Mouse (Mus musculus) lung, postnatal 10 days (tissue): ENCODE data around the gene Zbtb16.

ENCODE experiments used
- DNase-seq: peaks from one replicate; pipeline ENCODE4 v3.0.0; 2021

Gene Zbtb16

DNA sequence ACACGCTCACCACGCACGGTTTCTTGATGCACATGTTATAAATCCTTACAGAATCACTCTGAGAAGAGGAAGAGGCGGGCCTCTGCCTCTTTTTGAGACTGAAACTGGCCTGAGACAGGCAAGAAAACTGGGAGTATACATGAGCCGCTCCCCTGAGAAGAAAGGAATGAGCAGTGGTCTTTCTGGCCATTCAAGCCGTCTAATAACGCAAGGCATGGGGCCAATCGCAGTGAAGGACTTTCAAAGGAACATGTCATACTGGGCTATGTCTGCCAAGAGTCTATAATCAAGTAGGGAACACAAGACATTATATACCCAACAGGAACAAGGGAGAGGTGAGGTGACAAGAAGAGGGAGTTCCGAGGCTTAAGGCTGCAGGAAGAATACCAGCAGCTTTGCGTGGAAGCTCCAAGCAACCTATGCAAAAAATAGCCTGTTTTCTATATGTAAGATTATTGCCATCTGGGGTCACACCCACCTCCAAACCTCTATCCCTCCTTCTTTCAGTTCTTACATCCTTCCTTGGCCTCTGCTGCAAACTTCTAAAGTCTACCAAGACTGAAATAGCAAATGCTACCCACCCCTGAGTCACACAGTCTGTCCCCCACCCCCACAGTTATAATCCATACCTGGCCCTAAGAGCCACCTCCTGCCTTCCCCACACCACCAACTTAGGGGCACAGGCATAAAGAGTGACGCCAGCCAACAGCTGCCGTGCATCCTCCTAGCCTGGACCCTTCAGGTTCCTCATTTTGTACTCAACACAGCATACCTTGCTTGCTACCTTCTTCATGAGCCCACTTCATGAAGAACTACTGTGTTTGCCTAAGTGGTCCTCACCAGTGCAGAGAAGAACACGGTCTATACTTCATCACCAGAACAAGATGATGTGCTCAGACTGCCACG is 74.0 kb downstream of the Zbtb16 start:
- no peak for DNase-seq

DNA sequence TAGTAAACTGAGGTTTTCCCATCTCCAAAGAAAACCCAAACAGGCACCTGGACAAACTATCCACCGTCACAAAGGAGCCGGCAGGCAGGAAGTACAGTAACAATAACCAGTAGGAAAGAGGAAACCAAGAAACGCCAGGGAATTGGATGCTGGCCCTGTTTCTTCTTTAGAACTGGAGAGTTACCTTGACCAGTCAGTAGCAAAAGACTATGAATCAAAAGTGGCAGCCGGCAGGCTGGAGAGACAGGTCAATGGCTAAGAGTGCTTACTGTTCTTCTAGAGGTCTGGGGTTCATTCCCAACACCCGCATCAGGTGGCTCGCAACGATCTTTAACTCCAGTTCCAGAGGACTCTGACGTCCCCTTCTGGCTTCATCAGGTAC is 74.9 kb downstream of the Zbtb16 start:
- DNase-seq, result no peak

DNA sequence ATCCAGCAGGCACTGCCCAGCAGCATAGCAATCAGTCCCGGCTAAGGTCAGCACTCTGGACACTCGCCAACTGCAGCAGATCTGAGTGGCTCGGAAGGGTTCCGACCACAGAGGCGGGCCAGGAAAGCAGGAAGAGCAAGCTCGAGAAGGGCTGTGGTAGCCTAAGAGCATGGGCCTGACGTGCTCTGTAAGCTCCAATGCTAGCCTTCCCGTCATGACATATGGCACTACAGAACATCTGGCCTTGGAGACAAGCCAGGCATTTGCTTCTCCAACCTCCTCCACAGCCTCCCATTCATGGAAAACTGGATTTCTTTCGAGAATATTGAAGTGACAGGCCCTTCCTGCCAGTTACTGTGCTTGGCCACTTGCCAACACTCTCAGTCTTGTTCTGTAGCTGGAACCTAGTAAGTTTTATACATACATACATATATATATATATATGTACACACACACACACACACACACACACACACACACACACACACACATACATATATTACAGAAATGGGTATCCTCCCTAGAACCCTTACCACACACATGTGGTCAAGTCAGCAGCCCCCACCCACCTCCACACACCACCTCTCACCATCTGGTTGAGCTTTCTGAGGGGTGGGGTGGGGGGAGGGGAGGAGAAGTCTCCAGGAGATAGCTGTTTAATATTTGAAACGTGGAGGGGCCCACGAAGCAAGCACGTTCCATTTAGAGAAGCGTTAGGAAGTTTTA is 75.4 kb downstream of the Zbtb16 start:
- peak; percentile 80 for DNase-seq

DNA sequence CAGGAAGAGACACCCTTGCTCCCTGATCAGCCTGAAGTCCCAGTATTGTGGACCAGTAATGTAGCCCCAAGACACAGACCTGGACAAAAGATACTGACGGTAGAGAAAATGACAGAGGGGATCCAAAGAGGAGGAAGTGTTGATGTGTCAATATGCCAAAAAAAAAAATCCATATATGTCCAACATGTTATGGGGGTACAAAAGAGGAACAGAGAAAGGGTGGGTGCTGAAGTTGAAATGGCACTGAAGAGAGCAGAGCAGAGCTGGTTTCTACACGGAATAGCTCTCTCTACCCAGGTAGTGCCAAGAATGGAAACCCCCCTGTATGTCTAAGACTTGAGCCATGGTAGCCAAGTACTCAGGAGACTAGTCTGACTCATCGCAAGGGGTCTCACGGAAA is 76.9 kb downstream of the Zbtb16 start:
- DNase-seq, result no peak

DNA sequence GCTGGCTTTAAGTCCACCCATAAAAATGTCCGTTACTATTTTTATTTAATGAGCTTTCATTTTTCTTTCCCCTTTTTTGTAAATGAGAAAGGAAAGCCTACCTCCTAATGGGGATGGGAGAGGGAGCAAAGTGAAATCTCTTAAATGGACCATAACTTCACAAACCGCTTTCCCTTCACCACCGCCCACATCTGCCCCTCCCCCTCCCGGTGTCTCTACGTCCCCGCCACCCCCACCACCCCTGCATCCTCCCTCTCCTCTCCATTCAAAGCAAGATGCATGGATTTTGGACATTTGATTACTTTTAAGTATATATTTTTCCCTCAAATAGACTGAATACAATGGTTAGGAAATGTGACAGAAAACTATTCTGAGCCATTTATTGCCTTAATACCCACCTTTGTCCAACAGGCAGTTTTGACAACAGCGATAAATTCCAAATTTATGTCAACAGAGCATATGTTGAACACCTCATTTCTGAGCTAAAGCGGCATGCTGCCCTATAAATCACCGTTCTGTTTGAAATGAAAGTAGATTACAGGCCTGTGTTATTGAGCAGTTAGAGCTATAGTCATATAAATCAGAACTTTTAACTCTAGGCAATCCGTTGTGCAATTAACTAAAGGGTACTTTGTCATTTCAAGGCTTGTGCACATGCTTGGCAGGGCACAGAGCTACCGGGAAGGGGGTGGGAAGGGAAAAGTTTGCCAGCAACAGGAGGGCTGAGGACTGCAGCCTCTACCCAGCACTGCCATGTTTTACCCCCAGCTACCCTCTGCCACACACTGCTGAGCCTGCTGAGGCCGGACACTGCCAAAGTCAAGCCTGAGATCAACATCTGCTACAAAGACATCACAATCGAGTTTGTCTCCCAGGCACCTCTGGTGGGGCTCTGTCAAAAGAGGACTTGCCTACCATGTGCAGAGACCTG is 78.1 kb downstream of the Zbtb16 start:
- DNase-seq, result no peak

DNA sequence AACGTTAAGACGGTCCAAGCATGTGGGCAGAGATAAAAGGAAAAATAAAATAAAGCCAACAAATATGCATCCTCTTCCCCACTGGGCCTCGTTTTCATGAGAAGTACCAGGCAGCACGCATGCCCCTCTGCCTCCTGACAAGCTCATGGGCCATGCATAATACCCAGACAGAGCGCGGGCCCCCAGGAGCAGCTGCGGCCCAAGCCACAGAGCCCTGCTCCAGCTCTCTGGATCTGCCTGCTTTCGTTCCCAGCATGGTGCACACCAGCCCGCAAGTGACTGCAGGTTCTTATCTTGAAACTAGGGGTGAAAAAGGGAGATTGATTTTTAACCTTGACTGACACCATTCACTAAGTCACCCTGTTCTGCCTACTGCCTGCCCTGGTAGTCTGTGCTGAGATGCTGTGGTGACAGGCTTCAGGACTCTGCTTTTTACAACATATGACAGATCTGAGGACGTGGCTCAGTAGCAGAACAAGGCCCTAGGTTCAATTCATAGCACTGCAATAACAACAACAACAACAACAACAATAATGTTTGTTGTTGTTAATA is 79.7 kb downstream of the Zbtb16 start:
- DNase-seq, result no peak

DNA sequence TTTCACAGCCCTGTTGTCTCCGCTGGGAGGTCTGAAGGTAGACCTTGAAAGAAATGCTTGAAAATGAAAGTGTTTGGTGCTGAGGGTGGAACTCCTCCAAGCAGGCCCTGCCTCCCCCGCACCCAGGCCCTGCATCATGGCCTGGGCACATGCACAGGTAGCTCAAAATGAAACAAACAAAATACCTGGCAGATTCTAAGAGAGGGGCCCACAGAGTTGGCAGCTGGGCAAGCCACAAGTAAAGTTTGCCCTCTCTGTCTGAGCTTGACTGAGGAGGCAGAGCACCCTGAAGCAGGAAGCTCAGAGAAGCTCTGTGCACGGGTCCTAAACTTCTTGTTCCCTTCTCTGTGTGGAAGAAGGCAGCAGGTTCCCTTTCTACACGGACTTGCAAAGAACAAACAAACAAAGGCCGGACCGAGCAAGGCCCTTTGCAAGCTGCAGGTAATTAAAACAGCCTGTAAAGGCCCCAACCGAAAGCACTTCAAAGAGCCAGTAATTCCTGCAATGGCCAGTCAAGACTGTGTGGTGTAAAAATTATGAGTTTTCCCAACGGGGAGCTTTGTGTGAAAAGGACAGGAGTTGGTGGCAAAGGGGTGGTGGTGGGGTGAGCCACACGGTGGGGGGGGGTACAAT is 80.5 kb downstream of the Zbtb16 start:
- no peak for DNase-seq

DNA sequence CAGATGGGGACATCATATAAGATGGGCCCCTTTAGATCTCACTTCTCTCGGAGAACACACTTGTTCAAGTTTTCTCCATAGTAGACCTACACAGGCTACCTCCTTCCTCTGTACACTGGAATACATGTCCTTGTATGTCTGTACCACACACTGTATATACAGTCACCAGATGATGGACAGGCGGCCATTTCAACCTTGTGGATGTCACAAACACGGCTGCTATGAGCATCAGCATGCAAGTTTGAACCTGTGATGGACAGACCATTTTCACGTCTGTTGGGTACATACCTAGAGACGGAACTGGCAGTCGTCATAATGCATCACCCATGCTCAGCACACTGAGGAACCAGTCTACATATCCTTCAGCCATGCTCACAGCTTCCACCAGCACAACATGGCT is 81.6 kb downstream of the Zbtb16 start:
- DNase-seq, result no peak

DNA sequence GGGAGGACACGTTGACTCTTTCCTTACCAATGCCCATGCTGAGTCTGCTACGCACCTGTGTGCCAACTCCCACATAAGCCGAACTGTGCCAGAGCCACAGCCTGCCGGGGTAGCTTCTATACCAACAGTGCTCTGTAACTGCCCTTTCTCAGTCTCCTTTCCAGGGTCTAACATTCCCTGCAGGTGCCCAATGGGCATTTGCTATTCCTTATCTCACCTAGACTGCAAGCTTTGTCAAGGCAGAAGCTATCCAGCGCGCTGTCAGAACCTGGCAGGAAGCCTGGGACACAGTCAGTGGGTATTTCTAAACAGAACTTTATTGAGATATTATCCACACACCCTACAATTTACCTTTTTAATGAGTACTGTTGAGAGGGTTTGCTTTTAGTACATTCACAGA is 82.1 kb downstream of the Zbtb16 start:
- no peak for DNase-seq

DNA sequence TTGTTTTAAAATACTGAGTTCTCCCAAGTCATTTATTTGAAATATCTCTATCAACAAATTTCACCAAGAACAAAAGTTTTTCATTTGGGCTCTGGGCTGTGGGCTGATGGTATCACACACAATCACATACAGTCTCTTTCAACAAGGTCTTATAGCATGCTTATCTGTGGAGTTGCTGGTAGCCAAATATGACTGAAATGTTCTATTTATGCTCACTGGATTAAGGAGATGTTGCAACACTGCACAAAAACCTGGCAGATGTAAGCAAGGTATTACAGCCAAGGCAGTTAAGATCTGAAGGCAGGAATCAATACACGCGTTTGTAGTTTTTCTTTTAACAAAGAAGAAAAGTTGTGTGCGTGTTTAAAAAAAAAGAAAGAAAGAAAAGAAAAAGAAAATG is 84.1 kb downstream of the Zbtb16 start:
- no peak for DNase-seq

DNA sequence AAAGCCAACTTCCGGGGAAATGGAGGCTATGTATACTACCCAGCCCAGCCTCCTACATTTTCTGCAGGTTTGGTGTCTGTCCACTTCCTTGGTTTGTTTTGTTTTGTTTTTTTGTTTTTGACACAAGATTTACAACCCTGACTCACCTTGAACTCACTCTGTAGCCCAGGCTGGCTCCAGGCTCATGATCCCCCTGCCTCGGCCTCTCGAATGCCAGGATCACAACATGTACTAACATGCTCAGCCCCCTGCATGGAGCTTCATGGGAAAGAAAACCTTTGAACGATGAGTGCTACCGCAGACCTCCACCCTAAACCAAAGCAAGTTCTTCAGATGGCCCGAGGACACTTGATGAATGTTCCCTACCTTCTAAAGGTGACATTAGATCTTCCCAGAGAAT is 86.4 kb downstream of the Zbtb16 start:
- no peak for DNase-seq

DNA sequence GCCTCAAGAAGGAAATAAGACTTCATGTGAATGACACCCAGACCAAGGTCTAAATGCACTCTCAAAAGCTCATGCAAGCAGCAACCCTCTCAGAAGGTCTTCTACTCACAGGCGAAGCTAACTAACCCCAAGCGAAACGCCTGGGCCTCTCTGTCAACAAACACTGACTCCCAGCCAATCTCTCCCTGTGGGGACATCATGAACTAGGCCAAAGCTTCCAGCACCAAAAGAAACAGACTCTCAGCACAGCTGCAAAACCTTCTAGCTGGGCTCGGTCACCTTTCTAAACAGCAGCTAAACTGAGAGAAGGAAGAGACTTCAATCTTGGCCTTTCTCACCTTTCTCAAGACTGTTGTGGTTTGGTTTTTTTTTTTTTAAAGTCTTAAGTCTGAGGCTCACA is 86.9 kb downstream of the Zbtb16 start:
- peak; percentile 66 for DNase-seq

DNA sequence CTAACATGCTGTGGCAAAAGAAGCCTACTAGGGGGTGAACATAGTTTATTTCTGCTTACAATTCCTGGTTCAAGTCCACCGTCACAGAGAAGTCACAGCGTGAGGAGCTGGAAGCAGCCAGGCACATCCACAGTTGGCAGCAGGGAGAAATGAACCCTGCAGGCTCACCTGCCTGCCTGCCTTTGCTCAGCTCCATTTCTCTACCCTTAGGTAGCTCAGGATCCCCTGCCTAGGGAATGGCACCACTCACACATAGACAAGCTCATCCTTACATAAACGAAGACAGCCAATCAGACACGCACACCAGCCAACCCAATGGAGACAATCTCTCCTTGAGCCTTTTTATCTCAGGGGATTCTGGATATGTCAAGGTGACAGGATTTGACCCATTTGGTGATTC is 87.3 kb downstream of the Zbtb16 start:
- DNase-seq, result no peak

DNA sequence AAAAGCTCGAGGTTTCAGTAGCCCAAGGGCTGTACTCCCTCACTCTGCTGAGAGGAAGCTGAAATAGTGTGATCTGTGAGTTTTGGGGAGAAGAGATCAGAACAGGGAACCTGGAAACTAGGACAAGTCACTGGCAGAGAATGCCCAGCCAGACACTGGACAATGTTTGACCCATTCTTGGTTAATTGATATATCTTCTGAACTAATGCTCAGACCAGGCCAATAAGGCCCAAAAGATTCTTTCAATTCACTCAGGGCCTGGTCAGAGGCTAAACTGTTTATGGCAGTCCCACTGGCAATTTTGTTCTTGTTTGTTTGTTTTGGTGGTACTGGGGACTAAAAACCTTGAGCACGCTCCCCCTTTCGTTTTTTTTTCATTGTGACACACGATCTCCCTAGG is 87.8 kb downstream of the Zbtb16 start:
- no peak for DNase-seq

DNA sequence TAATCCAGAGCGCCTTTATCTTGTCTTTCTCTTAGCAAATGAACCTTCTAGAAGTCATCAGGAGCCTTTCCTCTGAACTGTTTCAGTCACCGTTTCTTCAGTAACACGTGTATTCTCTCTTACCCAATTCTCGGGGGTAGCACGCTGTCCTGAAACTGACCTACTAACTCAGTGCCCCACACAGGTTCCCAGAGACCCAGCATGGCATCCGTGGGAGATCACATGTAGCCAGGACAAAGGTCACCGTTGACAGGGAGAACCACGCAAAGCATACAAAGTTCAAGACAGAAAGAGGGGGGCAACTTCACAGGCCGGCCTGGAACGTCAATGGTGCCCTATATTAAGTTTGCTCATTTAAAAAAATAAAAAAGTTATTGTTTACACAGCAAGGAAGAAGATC is 89.5 kb downstream of the Zbtb16 start:
- no peak for DNase-seq

DNA sequence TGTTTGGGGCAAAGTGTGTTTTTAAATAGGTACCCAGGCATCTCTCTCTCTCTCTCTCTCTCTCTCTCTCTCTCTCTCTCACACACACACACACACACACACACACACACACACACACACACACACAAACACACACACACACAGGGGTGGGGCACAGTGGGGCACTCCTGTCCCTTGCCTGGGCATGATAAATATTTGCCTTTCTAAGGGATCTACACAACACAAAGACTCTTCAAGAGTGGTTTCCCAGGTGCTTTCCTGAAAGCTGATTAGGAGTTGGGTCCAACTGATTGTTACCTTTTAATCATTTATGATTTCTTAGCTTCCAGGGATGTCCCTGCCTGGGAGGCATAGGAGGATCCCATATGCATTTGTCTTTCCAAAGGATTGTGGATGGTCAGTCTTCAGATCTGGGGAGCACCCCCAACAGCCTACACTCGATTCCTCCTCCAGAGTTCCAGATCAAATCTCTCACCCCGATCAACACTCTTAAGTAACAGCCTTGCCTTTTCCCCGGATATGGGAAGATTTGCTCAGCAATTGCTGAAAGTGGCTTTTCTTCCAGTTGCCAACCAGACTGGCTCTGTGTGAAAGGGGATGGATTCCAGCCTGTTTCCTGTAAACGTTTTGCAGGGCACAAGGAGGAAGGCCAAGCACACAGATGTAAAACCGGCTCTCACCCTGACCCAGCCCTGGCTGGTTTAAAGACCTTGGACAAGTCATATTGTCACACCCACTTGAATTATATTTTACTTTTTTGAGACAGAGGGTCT is 90.5 kb downstream of the Zbtb16 start:
- peak; percentile 43 for DNase-seq

DNA sequence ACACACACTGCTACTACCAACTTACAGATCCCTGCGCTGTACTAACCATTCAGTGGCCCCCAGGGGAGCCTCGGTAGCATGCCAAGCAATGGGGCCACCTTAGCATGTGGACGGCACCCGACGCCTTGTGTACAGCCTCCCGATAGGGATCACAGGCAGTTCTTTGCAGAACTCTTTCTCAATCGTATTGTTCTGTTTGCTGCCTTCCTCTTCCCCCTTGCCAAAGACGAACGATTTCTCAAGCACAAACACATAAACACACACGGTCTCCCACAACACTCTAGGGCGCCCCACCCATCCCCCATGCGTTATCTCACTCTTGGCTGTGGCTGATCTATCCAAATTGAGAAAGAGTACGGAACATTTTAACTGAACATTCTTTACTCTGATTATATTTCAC is 91.1 kb downstream of the Zbtb16 start:
- peak; percentile 93 for DNase-seq

DNA sequence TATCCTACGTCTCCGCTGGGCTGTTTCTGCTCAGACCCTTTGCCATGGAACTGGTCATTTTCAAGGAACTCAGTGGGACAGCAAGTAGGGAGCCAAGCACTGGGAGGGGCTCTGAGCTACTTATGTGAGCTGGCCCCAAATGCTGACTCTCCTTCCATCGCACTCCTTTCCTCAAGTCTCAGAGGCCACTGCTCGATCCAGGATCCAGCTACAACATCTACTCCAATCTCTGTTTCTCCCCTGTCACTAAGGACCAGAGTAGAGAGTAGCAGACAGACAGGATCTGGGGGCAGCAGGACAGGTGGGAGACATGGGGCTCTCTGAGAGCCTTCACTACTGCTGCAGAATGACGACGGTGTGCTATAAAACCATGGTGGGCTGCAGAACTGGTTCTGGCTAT is 91.6 kb downstream of the Zbtb16 start:
- no peak for DNase-seq

DNA sequence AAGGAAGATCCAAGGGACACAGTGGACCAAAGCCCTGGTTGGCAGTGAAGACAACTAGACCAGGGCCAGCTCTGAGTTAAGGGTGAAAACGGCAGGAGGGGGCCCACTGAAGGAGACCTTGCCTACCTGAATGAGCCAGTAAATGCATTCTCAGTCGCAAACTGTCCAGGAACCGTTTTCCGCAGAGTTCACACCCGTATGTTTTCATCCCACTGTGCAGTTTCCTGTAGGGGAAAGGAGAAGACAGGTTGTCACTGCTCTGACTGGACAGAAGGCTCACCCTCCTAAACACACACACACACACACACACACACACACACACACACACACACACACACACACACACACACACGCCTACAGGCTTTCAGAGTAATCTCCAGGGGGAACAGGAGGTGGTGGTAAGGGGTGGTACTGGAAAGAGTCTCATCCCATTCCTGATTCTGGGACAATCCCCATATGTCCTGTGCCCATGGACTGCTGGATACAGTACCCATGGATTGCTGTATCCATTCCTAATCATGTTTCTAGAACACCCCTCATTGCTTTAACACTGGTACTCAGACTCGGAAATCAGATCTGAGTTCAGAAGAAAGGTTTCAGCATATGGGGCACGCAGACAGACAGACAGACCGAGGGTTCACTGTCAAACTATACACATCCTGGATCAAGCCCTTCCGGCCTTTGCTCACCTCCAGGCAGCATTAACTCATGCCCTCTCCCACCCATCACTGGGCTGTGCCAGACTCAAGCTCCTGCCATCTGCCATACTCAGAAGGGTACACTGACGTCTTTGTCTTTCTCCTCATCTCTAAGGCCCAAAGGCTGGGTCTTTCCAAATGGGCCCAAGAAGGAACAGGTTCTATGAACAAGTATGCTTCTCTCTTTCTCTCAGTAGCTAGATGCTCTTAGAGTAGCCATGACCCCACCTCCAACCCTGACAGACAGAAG is 92.4 kb downstream of the Zbtb16 start:
- DNase-seq, result no peak

DNA sequence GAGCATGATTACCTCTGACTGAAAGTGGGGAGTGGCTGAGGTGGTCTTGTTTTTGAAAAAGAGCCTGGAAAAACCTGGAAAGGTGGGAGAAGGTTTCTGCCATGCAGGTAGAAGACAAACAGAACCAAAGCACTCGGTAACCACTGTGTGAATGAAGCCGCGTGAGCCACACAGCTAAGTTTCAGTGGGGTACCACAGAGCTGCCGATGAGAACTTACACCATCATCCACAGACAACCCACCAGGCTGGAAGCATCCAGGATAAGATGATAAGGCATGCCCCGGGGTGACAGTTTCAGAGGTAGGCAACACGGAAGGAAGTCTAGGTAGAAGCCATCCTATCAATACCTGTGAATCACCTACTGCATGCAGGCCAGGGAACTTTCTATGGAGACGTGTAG is 93.9 kb downstream of the Zbtb16 start:
- DNase-seq, result no peak
